13 mouse cellular contexts compared by ENCODE assay signal in the genomic region with DNA sequence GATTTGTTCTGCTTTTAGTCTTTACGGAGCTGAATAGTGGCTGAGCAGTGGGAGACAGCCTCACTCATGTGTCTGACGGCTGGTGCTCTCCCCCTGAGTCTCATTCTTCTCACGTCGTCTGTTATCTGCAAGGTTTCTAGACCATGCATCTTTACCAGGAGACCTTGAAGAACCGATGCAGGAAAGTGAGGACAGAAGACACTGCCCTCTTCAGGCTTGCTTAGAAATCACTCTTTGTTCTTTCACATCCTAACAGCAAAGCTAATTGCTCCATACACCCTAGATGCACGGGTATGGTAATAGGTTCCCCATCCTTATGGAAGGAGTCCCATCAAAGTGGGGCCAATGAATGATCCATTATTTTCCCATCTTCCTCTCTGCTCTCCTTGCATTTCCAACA.
DNase-seq lines count a peak whose midpoint lies in the region; ATAC-seq and TF ChIP-seq lines count a peak whose summit lies in the region.
"Had no signal": no experiment of that assay in that cellular context is flagged by ENCODE, and none has a peak within 500 bp of the region (broad histone marks: within the 10 kb centered on the region; RNA-seq: fewer than 3 reads in every experiment).

No protein-coding gene starts in this region.

- H3K27ac ChIP-seq in left cerebral cortex, adult 2 months: no peak overlapping the region
- no peak overlapping the region for H3K27ac ChIP-seq in cerebellum, adult 2 months (ENCODE audit: insufficient read depth, low read length)
- H3K27ac ChIP-seq: hindbrain, embryonic 10.5 days; neural tube, embryonic 13.5 days had no signal

- no peaks in the 10 kb centered on the region for H3K4me1 ChIP-seq in cerebellum, adult 2 months (ENCODE audit: control insufficient read depth, insufficient read depth, low read length)

- no peak overlapping the region for H3K4me3 ChIP-seq in left cerebral cortex, adult 2 months
- no peak overlapping the region for H3K4me3 ChIP-seq in cerebellum, adult 2 months (replicated peaks; ENCODE audit: insufficient read depth, low read depth, low read length)
- H3K4me3 ChIP-seq: erythroblast, embryonic 14.5 days; hindbrain, embryonic 10.5 days; neural tube, embryonic 13.5 days had no signal

- intact Hi-C loops in left cerebral cortex, adult 2 months (cut with DNase I): loop anchor here (10.0 kb wide), 1 partner anchor 409 kb away; no protein-coding TSS in a partner anchor

- WGBS in cerebellum, adult 2 months: 43% methylated on average over 6 of the region's 6 CpGs

- DNase-seq in left cerebral cortex, adult 2 months (ENCODE audit: extremely low spot score in 1 of 2, low spot score in 2 of 2): no peak
- DNase-seq in left cerebral cortex, adult 11 months (ENCODE audit: low spot score): no peak
- DNase-seq in 3T3-L1 (ENCODE audit: low read depth, low spot score): peak; percentile 27
- DNase-seq in A20 (ENCODE audit: low read depth, low spot score): peak; percentile 19
- peak; percentile 24 for DNase-seq in brain, embryonic 14.5 days (ENCODE audit: low read depth)
- no peak for DNase-seq in cerebellum, adult 2 months
- DNase-seq: adrenal gland, postnatal 10 days; embryo, embryonic 11 days; midbrain, embryonic 14.5 days had no signal

- TF ChIP-seq CTCF in left cerebral cortex, adult 2 months (IDR thresholded peaks at IDR 0.05): peak; percentile 42
- peak; percentile 16; the same call in 1 of the 2 replicates for TF ChIP-seq CTCF in brain, embryonic 14.5 days (IDR thresholded peaks at IDR 0.05; ENCODE audit: borderline replicate concordance, extremely low read depth, insufficient read depth, insufficient read length)
- TF ChIP-seq CTCF in cerebellum, adult 2 months (IDR thresholded peaks at IDR 0.05; ENCODE audit: borderline replicate concordance, insufficient read depth, low read depth, low read length): no peak

- TF ChIP-seq POLR2A in brain, embryonic 14.5 days (IDR thresholded peaks at IDR 0.05; ENCODE audit: borderline replicate concordance, extremely low read depth, insufficient read depth, insufficient read length, poor library complexity, severe bottlenecking): no peak
- no peak for TF ChIP-seq POLR2A in cerebellum, adult 2 months (IDR thresholded peaks at IDR 0.05; ENCODE audit: borderline replicate concordance, insufficient read depth, low read length)

- no peak for ATAC-seq in megakaryocyte, adult 5-6 weeks (ENCODE audit: poor library complexity, severe bottlenecking)

- no peaks in the 10 kb centered on the region for H3K27me3 ChIP-seq in cerebellum, adult 2 months (ENCODE audit: control insufficient read depth, insufficient read depth, low read length)
- H3K27me3 ChIP-seq: neural tube, embryonic 13.5 days had no signal

Comparison
In these comparisons a context has a peak if more than half of its experiments do, and no peak if none do; other contexts are left out.
1. DNase-seq: peak in 3T3-L1 (single experiment), A20 (single experiment) and brain, embryonic 14.5 days (single experiment); none in left cerebral cortex, adult 2 months (0 of 2), left cerebral cortex, adult 11 months (single experiment) and cerebellum, adult 2 months (0 of 2).